Mouse (Mus musculus) MEL (cell line): ENCODE data around the gene Lztfl1. TPM values are rescaled to one million over a fixed set of nuclear protein-coding genes. Genes with fewer than 3 reads are reported as not detected.

Source experiments
- DNase-seq: peaks from one replicate; pipeline ENCODE4 v3.0.0; 2011; ENCODE audit warnings: low read depth, low spot score
- H3K27ac ChIP-seq: 2 replicates; pipeline ENCODE4 v1.5.1; 2012; ENCODE audit warnings: low read depth, mild to moderate bottlenecking, control low read depth, low read length, moderate library complexity; ENCODE audit not compliant: control insufficient read depth
- H3K27me3 ChIP-seq, 2 experiments: fragments of 150-350 bp in 1 of 2; sonication (generic) in 1 of 2; 2 replicates each; pipeline ENCODE4 v1.6.1; 2012; ENCODE audit warnings: low read length in 2 of 2, mild to moderate bottlenecking in 2 of 2, improper control_type of control experiment in 1 of 2, moderate library complexity in 1 of 2; ENCODE audit not compliant: insufficient read depth in 2 of 2, control insufficient read depth in 1 of 2
- H3K36me3 ChIP-seq, 2 experiments: 2 replicates each; pipeline ENCODE4 v1.6.1; 2012 to 2014; ENCODE audit warnings: low read length in 2 of 2, improper control_type of control experiment in 1 of 2, inconsistent platforms in 1 of 2, mild to moderate bottlenecking in 1 of 2; ENCODE audit not compliant: insufficient read depth in 2 of 2, control insufficient read depth in 1 of 2
- H3K4me1 ChIP-seq, 2 experiments: fragments of 150-350 bp in 1 of 2; sonication (generic) in 1 of 2; 2 replicates each; pipeline ENCODE4 v1.6.1; 2012; ENCODE audit warnings: low read length in 2 of 2, improper control_type of control experiment in 1 of 2, mild to moderate bottlenecking in 1 of 2; ENCODE audit not compliant: insufficient read depth in 2 of 2, control insufficient read depth in 1 of 2
- H3K4me3 ChIP-seq, 2 experiments: fragments of 150-350 bp in 1 of 2; sonication (generic) in 1 of 2; 2 replicates each; pipeline ENCODE4 v1.5.1; 2012; ENCODE audit warnings: low read depth in 2 of 2, low read length in 2 of 2, mild to moderate bottlenecking in 2 of 2, moderate library complexity in 2 of 2, control low read depth in 1 of 2, improper control_type of control experiment in 1 of 2; ENCODE audit not compliant: control insufficient read depth in 1 of 2, insufficient read depth in 1 of 2
- H3K79me2 ChIP-seq: 2 replicates; pipeline ENCODE4 v1.6.1; 2012; ENCODE audit warnings: mild to moderate bottlenecking, low read length, moderate library complexity; ENCODE audit not compliant: control insufficient read depth, poor library complexity, insufficient read depth
- H3K9ac ChIP-seq: 2 replicates; pipeline ENCODE4 v1.6.1; 2012; ENCODE audit warnings: low read depth, mild to moderate bottlenecking, control low read depth, low read length, moderate library complexity; ENCODE audit not compliant: control insufficient read depth, poor library complexity, severe bottlenecking
- H3K9me3 ChIP-seq: fragments of 150-350 bp; sonication (generic); replicated peaks from 2 replicates; pipeline ENCODE4 v1.6.1; 2012; ENCODE audit warnings: mild to moderate bottlenecking, low read length, improper control_type of control experiment, moderate library complexity; ENCODE audit not compliant: insufficient read depth
- BHLHE40 ChIP-seq: IDR thresholded peaks from 2 replicates; pipeline ENCODE4 v1.6.1; 2012; ENCODE audit warnings: low read depth, mild to moderate bottlenecking, inconsistent platforms, low read length, improper control_type of control experiment, borderline replicate concordance
- CHD2 ChIP-seq: IDR thresholded peaks from 2 replicates; pipeline ENCODE4 v1.6.1; 2011; ENCODE audit warnings: low read length, improper control_type of control experiment
- CTCF ChIP-seq, 3 experiments: IDR thresholded peaks in 2 of 3; conservative IDR thresholded peaks in 1 of 3; 2 replicates each; pipeline ENCODE4 v1.5.1; 2011 to 2012; ENCODE audit warnings: low read length in 3 of 3, low read depth in 2 of 3, mild to moderate bottlenecking in 2 of 3, improper control_type of control experiment in 1 of 3, inconsistent platforms in 1 of 3, mixed read lengths in 1 of 3, moderate library complexity in 1 of 3; ENCODE audit not compliant: control insufficient read depth in 1 of 3, insufficient read depth in 1 of 3, poor library complexity in 1 of 3, severe bottlenecking in 1 of 3
- ETS1 ChIP-seq: IDR thresholded peaks from 2 replicates; pipeline ENCODE4 v1.6.1; 2012; ENCODE audit warnings: low read depth, mild to moderate bottlenecking, inconsistent platforms, low read length, improper control_type of control experiment, moderate library complexity
- HCFC1 ChIP-seq: IDR thresholded peaks from 2 replicates; pipeline ENCODE4 v1.6.1; 2012; ENCODE audit warnings: low read depth, mild to moderate bottlenecking, inconsistent platforms, low read length, improper control_type of control experiment, moderate library complexity
- MAFK ChIP-seq: IDR thresholded peaks from 2 replicates; pipeline ENCODE4 v1.6.1; 2011; ENCODE audit warnings: low read depth, mild to moderate bottlenecking, low read length, improper control_type of control experiment, borderline replicate concordance
- MAX ChIP-seq: IDR thresholded peaks from 2 replicates; pipeline ENCODE4 v1.6.1; 2011; ENCODE audit warnings: low read length, improper control_type of control experiment
- MAZ ChIP-seq: IDR thresholded peaks from 2 replicates; pipeline ENCODE4 v1.6.1; 2012; ENCODE audit warnings: low read depth, mild to moderate bottlenecking, inconsistent platforms, low read length, improper control_type of control experiment
- MEF2A ChIP-seq: IDR thresholded peaks from 2 replicates; pipeline ENCODE4 v1.6.1; 2014; ENCODE audit warnings: low read depth, mild to moderate bottlenecking, inconsistent platforms, low read length, improper control_type of control experiment; ENCODE audit not compliant: poor library complexity, insufficient replicate concordance, severe bottlenecking; ENCODE audit errors: extremely low read depth
- MYB ChIP-seq: IDR thresholded peaks from 2 replicates; pipeline ENCODE4 v1.6.1; 2011; ENCODE audit warnings: mild to moderate bottlenecking, low read depth, low read length, improper control_type of control experiment
- MYC ChIP-seq: IDR thresholded peaks from 2 replicates; pipeline ENCODE4 v1.6.1; 2011; ENCODE audit warnings: low read depth, mild to moderate bottlenecking, low read length, improper control_type of control experiment, moderate library complexity
- NELFE ChIP-seq: IDR thresholded peaks from 2 replicates; pipeline ENCODE4 v1.6.1; 2011; ENCODE audit warnings: low read depth, low read length, improper control_type of control experiment
- RAD21 ChIP-seq: IDR thresholded peaks from 2 replicates; pipeline ENCODE4 v1.6.1; 2011; ENCODE audit warnings: mild to moderate bottlenecking, low read depth, low read length, improper control_type of control experiment
- TAL1 ChIP-seq: IDR thresholded peaks from 2 replicates; pipeline ENCODE4 v1.6.1; 2012; ENCODE audit warnings: mild to moderate bottlenecking, inconsistent platforms, low read length, moderate library complexity, mixed read lengths
- TCF12 ChIP-seq: IDR thresholded peaks from 2 replicates; pipeline ENCODE4 v1.6.1; 2014; ENCODE audit warnings: low read depth, mild to moderate bottlenecking, inconsistent platforms, low read length, improper control_type of control experiment, moderate library complexity
- ZC3H11A ChIP-seq: IDR thresholded peaks from 2 replicates; pipeline ENCODE4 v1.6.1; 2012; ENCODE audit warnings: low read depth, mild to moderate bottlenecking, inconsistent platforms, low read length, improper control_type of control experiment
- ZMIZ1 ChIP-seq: IDR thresholded peaks from 2 replicates; pipeline ENCODE4 v1.6.1; 2012; ENCODE audit warnings: low read depth, mild to moderate bottlenecking, inconsistent platforms, low read length, improper control_type of control experiment, moderate library complexity
- ZNF384 ChIP-seq: IDR thresholded peaks from 2 replicates; pipeline ENCODE4 v1.6.1; 2012; ENCODE audit warnings: low read depth, mild to moderate bottlenecking, inconsistent platforms, low read length, improper control_type of control experiment
- polyA plus RNA-seq, 2 experiments: library from polyadenylated mRNA; stranded (reverse) in 1 of 2; unstranded in 1 of 2; fragments of >175 nt in 1 of 2; fragments of >200 nt in 1 of 2; gene quantifications; 2 replicates each; pipeline versions ENCODE4 v1.2.1 to v1.2.4; 2012; ENCODE audit warnings: low replicate concordance in 2 of 2, low read depth in 1 of 2; ENCODE audit not compliant: insufficient read length in 2 of 2, insufficient read depth in 1 of 2, missing spikeins in 1 of 2
- total RNA-seq: library from RNA; depleted of rRNA; stranded (reverse); fragments of 300-350 nt; gene quantifications from 2 replicates; pipeline ENCODE4 v1.2.3, GENCODE M21; 2012

Lztfl1 gene
- total and polyA plus RNA-seq, 3 experiments, result 17.1 to 408 (median 18.1) TPM

DNA sequence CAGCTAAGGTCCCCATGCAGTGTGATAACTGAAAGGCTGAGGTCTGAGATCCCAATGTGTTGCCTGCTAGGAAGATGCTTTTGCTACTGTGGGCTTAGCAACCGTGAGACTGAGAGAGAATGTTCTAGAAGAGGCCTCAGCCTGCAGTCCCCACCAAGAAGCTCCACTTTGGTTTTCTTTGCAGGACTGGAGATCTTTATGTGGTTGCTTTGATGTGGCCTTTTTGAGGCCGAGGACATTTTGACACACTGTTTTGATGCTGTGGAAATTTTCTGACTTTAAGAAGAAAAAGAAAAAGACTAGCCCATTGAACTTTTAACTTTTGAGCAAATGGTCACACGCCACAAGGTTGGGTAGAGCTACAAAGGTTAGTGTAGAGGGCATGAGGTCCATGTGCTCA lies 43.3 kb upstream of the Lztfl1 start:
- no peak overlapping the region for H3K27ac ChIP-seq
- no peak for DNase-seq

DNA sequence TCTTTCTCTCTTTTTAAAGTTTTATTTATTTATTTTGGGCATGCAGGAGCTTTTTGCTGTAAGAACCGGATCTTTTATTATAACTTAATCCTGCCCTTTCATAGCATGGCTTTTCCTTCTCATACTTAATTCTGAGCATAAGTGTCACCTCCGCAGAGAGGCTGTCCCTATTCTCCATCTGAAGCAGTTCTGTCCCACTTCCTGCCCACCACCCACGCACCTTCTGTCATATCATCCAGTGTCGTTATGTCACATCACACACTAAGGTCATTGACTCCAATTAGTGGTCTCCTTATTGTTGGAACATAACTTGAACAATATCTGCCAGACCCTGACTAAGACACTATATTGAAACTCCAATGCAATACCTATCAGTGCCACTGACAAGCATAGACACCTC lies 41.1 kb upstream of the Lztfl1 start:
- H3K79me2 ChIP-seq, result no peaks in the 10 kb centered on the region
- no peaks in the 10 kb centered on the region for H3K27me3 ChIP-seq
- DNase-seq, result no peak
- peaks cover 0 to 6% of the 10 kb centered on the region in 2 experiments; a peak in 1 of 4 replicates for H3K4me1 ChIP-seq
- no peak for TF ChIP-seq MAZ
- no peak overlapping the region for H3K9ac ChIP-seq
- no peaks in the 10 kb centered on the region for H3K9me3 ChIP-seq
- peaks cover 0 to 5% of the 10 kb centered on the region in 2 experiments; a peak in 2 of 4 replicates for H3K36me3 ChIP-seq
- H3K27ac ChIP-seq, result no peak overlapping the region
- no peak overlapping the region for H3K4me3 ChIP-seq

More for the DNA sequence above, 43.3 kb upstream of the Lztfl1 start:
- Histone ChIP-seq H3K9ac (no peak overlapping the region), H3K4me1 (peaks cover 0 to 6% of the 10 kb centered on the region in 2 experiments; a peak in 1 of 4 replicates), H3K27me3 (no peaks in the 10 kb centered on the region; a peak in 1 of 4 replicates), H3K9me3 (no peaks in the 10 kb centered on the region), H3K79me2 (no peaks in the 10 kb centered on the region), H3K36me3 (peaks cover 0 to 5% of the 10 kb centered on the region in 2 experiments; a peak in 2 of 4 replicates), H3K4me3 (no peak overlapping the region)
- TF ChIP-seq CTCF (IDR thresholded peaks at IDR 0.05 in 2 of 3, conservative IDR thresholded peaks at IDR 0.05 in 1 of 3; ENCODE audit: control insufficient read depth in 1 of 3, insufficient read depth in 1 of 3, low read depth in 2 of 3, low read length in 3 of 3, poor library complexity in 1 of 3, severe bottlenecking in 1 of 3) (no peak), ZC3H11A (no peak), MAFK (no peak), NELFE (no peak), RAD21 (no peak), MYC (no peak), MAX (no peak), BHLHE40 (no peak), ZNF384 (no peak), ZMIZ1 (no peak), ETS1 (no peak), MYB (no peak), TAL1 (no peak), CHD2 (no peak), HCFC1 (no peak)
- TF ChIP-seq, all 39 proteins: peak for 0

DNA sequence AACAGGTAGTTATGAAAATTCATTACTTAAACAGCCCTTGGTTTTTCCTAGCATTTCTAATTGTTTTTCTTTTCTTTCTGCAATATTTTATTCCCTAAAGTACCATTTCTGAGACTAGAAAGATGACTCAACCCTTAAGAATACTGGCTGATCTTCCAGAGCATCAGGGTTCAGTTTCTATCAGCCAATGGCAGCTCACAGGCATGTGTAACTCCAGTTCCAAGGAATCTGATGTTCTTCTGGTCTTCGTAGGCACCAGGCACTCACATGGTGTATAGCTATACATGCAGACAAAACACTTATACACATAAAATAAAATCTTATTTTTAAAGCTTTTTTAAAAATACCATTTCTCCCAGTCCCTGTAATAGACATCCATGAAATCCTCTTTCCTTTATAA lies 40.7 kb upstream of the Lztfl1 start:
- Histone ChIP-seq H3K4me1 (peaks cover 0 to 6% of the 10 kb centered on the region in 2 experiments; a peak in 1 of 4 replicates), H3K9ac (no peak overlapping the region), H3K36me3 (peaks cover 0 to 5% of the 10 kb centered on the region in 2 experiments; a peak in 2 of 4 replicates), H3K79me2 (no peaks in the 10 kb centered on the region), H3K27ac (no peak overlapping the region), H3K27me3 (no peaks in the 10 kb centered on the region), H3K4me3 (no peak overlapping the region), H3K9me3 (no peaks in the 10 kb centered on the region)
- no peak for TF ChIP-seq MEF2A
- TF ChIP-seq ZMIZ1, result no peak
- TF ChIP-seq TCF12, result no peak
- no peak for DNase-seq
